Comparison of ENCODE assay signal across 17 mouse cellular contexts in genomic region chr6:78526986-78527762, GRCm38 (mm10). TPM values are rescaled to one million over a fixed set of nuclear protein-coding genes. Genes with fewer than 3 reads are reported as not detected.
"Had no signal": no experiment of that assay in that cellular context is flagged by ENCODE, and none has a peak within 500 bp of the region (broad histone marks: within the 10 kb centered on the region; RNA-seq: fewer than 3 reads in every experiment).

No protein-coding gene starts in this region.

- H3K9ac ChIP-seq: neural tube, embryonic 13.5 days; neural tube, embryonic 15.5 days; stomach, embryonic 15.5 days had no signal

- H3K4me2 ChIP-seq: neural tube, embryonic 13.5 days; neural tube, embryonic 15.5 days; stomach, embryonic 15.5 days had no signal

- H3K27ac ChIP-seq: neural tube, embryonic 13.5 days; neural tube, embryonic 15.5 days; stomach, embryonic 15.5 days; stomach, postnatal 0 days had no signal

- H3K4me3 ChIP-seq: neural tube, embryonic 13.5 days; neural tube, embryonic 15.5 days; stomach, embryonic 15.5 days had no signal

- H3K4me1 ChIP-seq: neural tube, embryonic 13.5 days; neural tube, embryonic 15.5 days; stomach, embryonic 15.5 days had no signal

- H3K9me3 ChIP-seq: neural tube, embryonic 13.5 days; neural tube, embryonic 15.5 days; stomach, embryonic 15.5 days had no signal

- H3K36me3 ChIP-seq: neural tube, embryonic 13.5 days; neural tube, embryonic 15.5 days; stomach, embryonic 15.5 days had no signal

- H3K27me3 ChIP-seq: neural tube, embryonic 13.5 days; neural tube, embryonic 15.5 days; stomach, embryonic 15.5 days had no signal

- DNase-seq: retina, postnatal 1 day; right cerebral cortex, adult 18-20 months; right cerebral cortex, postnatal 14 days; right cerebral cortex, postnatal 25 days; right cerebral cortex, postnatal 4 days; spleen, adult 18-20 months; thymus, adult 18-20 months; thymus, adult 2 months; thymus, postnatal 14 days; thymus, postnatal 25 days; thymus, postnatal 36 days; thymus, postnatal 4 days had no signal

RNA-seq across cellular contexts. Expression of gene Reg3g, which starts 58.5 kb away (rescaled TPM):
- polyA plus RNA-seq: neural tube, embryonic 13.5 days; neural tube, embryonic 14.5 days; neural tube, embryonic 15.5 days had no signal
